Mouse (Mus musculus) embryo, embryonic 10.5 days (tissue): ENCODE results near the gene Col4a3.

Experiments
- DNase-seq: peaks from one replicate; pipeline ENCODE4 v3.0.0-alpha.2; 2015; ENCODE audit warnings: low spot score

The Col4a3 gene

DNA sequence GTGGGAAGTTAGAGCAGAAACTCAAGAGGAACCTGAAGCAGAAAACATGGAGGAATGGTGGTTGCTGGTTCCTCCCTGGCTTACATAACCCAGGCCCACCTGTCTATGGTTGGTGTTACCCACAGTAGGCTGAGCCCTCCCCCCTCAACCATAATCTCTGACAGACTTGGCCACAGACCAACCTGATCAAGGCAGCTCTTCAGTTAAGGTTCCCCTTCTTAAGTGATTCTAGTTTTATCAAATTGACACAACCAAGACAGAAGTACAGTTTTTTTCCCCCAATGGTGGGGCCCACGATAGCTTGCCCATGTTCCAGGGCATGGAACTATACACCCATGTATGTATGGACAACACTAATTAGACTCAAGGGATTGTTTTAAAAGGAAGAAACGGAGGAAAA lies 100.1 kb downstream of the Col4a3 start:
- DNase-seq: no peak

DNA sequence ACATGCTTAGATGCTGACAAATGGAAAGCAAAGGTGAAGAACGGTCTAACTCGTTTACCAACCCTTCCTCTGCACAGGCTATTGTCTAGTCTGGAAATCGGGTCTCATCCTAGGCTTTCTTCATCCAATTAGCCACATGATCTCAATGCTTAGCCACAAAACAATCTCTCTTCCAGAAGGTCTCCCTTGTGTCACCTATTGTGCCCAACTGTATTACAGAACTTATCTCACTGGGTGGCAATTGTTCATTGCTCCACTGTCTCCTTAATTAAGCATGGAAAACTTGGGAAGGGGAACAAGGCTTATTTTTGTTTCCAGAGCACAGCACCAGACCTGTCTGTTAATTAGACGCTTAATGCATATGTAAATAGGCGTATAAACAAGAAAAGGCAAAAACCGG lies 101.2 kb downstream of the Col4a3 start:
- DNase-seq: no peak

DNA sequence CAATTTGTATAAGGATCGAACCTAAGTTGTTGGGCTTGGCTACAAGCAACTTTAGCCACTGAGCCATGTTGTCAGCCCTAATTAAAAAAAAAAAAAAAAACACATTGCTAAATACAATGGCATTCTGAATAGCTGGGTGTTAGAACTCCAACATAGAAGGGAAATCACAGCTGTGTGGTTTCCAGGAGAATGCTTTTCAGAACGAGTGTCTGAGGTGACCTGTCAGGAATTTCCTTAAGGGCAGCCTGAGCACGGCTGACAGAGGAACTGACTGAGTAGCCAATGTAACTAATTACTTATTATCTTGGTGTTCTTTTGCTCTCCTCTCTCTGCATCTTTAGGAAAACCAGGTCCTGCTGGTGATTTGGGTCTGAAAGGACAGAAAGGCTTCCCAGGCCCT lies 109.2 kb downstream of the Col4a3 start:
- no peak for DNase-seq

DNA sequence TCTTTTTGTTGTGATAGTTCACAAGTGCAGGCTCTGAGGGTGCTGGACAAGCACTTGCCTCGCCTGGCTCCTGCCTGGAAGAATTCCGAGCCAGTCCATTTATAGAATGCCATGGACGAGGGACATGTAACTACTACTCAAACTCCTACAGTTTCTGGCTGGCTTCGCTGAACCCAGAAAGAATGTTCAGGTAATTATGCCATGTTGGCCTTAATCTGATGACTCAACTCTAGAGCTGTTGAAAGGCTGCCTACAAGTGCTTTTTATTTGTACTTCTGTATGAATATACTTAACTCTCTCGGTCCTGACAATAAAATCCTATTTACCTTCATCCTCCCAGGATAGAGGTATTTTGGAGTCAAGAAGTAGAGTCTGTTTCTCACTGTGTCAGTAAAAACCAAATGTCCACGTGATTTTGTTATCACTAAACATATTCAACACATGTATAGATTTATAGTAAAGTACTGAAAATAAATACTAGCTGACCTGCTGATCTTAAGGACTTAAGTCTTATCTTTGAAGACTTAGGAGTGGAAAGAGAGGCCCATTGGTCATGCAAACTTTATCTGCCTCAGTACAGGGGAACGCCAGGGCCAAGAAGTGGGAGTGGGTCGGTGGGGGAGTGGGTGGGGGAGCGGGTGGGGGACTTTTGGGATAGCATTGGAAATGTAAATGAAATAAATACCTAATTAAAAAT lies 131.2 kb downstream of the Col4a3 start:
- no peak for DNase-seq

DNA sequence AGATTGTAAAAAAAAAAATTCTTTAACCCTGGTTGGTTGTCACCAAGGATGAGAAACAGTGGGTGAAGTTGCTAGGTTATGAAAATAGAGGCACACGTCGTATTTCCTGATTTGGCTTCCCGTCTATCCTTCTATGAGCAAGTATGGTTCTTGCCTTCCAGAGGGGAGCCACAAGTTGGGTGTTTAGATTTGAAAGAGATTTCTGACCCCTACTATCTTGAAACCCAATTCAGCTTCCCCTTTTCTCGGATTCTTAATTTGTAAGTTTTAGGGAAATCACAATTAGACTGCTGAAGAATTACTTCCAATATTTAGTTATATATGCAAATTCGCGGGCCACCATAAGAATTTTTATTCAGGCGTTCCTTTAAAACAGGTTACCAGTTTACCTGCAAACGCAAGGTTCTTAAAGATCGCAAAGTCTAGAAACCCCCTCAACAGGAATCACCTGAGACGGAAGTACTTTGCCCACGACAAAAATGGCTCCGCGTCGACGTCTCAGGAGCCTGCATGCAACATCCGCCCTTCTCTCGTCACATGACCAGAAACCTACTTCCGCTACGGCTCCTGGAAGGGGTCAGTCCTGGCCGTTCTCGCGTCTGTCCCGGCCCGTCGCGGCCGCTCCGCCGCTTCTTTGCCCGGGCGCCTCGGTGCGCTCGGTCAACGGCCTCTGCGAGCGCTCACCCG lies 137.8 kb downstream of the Col4a3 start, which contains the start of gene Mff:
Gene Mff (plus strand): TSS at position 552 of the 687 bp plus-strand sequence.
- DNase-seq: peak; percentile 97

DNA sequence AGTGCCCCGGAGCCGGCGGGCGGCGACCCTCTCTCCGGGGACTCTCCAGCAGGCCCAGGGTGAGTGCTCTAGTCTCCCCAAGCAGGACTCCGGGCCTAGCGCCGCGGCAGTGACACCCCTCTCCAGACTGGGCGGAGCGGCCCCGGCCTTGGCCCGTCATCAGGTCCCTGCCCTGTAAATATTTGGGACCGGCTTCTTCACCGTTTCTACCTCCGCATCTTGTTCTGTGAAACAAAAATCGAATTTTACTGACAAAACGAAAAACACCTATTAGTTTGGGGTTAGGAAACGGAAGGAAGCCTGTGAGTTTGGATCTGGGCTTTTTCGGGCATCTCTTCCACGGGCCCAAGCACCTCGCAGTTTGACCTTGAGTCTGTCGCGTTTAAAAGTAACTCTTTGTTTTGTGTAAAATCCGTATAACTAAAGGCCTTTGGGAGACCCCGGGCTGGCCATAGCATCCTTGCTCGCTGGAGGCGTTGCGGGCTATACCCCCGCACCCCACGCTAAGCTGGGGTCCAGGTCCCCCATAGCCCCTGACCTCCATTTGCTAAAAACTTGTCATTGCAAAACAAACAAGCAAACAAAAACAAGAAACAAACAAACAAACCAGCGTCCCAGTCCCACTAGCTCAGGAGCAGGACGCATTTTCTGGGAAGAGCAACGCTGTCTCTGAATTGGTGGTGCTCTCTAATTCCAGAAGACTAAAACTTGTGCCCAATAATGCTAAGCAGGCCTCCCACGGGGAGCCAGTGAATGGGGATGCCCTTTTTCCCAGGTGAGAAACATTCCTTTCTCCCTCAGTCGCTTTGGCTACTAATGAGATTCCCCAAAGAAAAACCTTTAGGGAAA lies 138.5 kb downstream of the Col4a3 start:
- peak; percentile 4 for DNase-seq

DNA sequence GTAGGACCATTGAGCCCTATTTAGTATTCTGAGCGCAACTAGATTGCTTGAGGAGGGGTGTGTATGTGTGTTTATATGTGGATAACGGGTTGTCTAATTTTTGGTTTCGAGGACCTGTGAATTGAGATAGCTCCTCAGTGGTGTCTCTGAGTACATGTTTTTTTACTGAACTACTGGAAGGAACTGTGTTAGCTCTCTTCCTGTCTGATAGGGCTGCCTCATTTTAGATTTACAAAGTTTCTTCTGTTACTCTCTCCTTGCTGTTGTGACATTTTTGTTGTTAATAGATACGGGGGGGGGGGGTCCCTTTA lies 139.1 kb downstream of the Col4a3 start:
- DNase-seq: no peak

DNA sequence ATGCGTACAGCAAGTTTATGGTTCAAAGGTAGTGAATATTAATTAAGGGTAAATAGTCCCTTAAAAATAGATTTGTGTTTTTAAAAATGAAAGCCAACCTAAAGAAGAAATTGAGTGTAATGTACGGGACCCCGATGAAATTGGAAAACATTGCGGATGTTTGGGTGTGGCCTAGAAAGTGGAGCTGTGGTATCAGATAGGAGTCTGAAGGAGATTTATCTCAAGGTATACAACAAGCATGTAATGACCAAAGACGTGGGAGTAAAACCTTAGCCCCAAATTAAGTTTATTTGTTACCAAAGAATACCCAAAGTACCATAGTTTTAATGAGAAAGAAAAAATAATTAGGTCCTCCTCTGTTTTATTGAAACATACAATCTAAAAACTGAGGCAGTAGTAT lies 139.8 kb downstream of the Col4a3 start:
- no peak for DNase-seq

DNA sequence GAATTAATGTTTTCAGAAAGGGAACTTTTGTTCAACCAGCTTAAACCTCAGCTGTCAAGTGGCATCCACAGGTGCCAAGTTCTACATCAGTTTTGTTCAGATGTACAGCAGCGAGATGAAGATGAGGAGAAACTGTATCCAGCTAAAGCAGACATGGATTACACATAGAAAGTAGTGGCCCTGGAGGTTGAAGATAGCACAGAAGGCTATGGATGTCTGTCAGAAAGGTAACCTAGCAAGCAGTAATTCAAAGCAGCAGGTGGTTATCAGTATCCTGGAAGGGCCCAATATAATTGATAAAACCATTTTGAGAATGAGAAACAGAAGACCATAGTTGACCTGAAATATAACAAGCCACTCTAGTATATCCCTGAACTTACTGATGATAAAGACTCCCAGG lies 146.6 kb downstream of the Col4a3 start:
- DNase-seq: no peak

DNA sequence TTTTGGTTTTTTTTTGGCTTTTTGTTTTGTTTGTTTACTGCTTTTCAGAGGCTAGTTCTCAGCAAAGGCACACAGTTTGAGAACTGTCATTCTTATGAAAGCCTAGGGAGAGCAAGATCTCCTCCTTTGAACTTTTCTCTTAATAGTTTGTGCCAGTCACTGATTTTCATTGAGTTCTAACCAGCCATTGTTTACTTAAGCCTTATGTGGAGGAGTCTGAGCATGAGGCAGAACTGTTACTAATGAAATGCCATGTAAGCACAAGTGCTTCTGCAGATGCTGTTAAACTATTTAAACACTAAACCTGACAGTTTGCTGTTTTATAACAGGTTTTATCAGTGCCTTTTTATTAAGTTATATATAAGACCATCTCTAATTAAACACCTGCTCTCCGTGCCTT lies 151.3 kb downstream of the Col4a3 start:
- DNase-seq: no peak

DNA sequence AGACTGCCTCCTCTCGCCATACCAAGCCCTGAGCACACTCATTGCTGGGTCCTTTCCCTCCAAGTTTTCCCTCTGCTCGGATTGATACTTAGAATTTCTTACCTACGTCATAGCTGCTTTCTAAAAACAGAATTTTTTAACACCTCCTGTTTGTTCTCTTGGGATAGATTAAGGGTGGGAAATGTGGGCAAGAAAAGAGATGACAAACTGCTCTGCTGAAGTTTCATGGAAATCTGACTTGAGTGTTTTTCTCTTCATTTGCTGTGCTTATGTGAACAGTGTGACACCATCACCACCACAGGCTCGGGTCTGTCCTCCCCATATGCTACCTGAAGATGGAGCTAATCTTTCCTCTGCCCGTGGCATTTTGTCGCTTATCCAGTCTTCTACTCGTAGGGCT lies 154.8 kb downstream of the Col4a3 start:
- DNase-seq: no peak

DNA sequence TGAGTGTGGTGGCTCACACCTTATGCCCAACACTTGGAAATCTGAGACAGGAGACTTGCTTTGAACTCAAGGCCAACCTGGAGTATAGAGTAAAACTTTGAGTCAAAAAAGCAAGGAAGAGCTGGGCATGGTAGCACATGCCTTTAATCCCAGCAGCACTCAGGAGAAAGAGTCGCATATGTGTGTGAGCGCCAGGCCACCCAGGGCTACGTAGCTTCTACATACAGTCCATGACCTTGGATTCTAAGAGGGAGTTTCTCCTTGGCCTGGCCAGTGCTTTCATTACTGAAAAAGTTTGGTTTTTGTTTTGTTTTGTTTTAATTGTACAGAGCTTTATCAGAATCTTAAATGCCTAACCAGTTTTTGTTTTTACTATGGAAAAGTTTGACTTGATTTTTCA lies 157.2 kb downstream of the Col4a3 start:
- no peak for DNase-seq

DNA sequence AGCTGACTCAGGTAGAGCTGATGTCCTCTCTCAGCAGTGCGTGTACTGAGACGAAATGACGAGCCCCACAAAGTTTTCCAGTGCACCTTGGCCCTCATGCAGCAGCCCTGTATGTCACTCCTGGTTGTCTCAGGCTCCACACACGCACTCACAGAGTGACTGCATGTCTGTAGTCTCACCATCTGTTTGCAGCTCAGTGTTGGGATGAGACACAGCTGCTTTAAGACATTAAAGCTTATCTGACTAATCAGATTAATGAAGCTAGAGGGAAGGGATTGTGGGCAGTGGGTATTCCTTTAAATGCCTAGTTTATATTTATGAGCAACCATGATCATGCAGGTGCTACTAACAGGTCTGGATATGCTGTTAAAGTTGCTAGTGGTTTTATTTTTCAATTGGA lies 159.7 kb downstream of the Col4a3 start:
- no peak for DNase-seq

DNA sequence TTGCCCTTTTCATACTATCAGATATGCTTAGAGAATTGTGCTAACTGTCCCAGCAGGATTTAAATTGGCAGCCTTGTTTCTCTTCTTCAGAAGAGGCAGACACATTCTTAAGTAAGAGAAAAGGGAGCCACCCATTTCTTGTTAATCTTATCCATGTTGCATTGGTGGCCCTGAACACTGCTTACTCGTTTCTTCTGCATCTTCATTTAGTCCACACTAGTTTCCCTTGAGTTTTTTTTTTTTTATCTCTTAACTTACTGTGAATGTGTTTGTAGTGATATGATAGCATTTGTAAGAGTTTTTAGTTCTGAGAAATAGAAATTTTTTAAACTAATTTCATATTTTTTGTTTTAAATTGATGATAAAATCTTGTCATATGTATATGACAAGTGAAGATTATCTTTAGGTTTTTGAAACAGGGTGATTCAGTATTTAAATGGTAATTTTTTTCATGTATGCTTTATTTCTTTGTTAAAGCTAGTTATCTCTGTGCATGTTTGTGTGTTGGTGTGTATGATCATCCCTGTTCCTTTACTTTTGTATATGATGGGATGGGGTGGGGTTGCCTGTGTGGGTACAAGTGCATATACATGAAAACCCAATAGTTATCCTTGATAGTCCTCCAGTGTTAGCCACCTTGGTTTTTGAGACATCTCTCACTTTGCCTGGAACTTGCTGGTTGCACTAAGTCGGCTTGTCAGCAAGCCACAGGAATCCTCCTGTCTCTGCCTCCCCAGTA lies 161.2 kb downstream of the Col4a3 start:
- DNase-seq: no peak

DNA sequence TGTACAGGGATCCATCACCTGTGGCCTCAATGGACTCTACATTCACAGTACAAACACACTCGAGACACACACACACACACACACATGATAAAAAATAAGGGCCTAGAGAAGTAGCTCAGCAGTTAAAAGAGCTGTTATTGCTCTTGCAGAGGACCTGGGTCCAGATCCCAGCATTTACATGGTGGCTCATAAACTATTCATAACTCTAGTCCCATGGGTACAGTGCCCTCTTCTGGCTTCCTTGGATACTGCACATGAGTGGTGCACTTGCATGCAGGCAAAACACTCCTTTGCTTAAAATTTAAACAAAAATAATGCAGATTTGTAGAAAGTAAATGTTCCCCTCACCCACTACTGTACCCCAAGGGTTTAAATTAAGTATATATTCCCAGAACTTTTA lies 172.8 kb downstream of the Col4a3 start:
- DNase-seq: peak; percentile 27

DNA sequence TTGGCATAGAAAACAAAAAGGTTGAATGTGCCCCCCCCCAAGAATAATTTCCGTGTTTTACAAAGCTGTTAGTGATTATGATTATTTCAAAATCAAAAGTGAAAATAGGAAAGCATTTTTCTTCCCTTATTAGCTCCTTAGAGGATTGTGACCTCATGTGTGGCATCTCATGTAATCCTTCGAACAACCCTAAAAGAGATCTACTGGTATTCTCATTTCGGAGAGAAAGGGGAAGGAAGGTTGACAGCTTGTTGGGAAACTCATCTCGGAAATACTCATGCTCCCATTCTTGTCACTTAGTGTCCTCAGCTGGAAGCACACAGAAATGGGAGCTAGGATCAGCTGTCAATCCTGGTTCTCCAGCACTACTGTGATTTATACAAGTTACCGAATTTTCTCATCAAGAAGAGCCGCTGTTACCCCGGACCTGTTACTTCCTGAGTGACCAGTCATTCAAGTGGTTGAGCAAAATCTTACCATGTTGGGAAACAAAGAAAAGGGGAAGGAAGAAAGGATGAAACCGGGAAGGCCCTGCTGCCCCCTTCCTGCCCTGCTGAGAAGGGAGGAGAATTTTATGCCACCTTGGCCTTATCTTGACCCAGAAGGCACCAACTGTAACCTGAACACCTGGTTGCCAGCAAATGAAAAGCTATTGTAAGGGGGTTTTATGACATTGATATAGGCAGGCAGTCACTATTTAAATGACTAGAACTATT lies 174.9 kb downstream of the Col4a3 start:
- no peak for DNase-seq

DNA sequence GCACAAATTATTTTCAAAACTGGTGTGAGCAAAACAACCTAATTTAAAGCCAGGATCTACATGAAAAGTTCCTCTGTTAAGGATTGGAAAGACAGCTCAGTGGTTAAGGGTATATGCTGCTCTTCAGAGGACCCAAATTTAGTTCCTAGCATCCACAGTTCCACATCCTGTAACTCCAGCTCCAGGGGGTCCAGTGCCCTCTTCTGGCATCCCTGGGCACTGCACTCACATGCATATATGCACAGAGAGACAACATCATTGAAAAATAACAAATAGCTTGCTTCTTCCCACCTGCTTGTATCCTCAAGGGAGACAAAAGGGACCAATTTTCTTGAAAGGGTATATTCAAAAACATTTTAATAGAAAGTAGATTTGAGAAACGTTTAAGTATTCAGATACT lies 175.6 kb downstream of the Col4a3 start:
- DNase-seq: no peak

DNA sequence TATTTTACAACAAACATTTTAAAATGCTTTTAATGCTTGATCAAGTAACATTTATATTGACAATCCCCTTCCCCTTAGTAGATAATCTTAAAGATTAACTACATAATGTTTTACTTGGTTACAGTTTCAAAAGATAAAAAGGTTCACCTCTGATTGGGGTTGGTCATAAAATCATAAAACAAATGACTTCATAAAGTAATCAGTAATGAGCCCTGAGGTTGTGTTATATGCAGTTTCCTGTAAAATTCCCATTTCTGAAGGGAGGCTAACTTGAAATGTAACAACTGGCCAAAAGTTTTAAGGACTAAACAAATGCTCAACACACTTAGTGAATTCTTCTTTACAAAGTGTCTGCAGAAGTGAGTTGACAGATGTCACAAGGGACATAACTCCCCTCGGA lies 179.5 kb downstream of the Col4a3 start:
- no peak for DNase-seq

DNA sequence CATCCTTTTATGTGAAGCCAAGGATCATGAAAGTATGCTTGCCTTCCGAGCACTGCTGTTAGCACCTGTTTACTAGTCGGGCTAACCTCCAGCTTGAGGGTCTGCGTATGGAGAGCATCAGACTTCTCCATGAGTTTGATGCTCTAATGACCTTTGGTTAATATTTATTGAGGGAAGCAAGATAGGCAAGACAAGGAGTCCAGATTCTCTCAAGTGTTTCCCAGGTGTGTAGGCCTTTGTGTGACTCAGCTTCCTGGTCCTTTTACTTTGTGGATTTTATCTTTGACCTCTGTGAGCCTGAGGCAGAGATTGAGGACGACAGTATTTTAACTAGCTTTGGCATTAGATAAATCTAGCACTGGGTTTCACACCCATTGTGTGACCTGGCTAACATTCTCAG lies 179.9 kb downstream of the Col4a3 start:
- no peak for DNase-seq

DNA sequence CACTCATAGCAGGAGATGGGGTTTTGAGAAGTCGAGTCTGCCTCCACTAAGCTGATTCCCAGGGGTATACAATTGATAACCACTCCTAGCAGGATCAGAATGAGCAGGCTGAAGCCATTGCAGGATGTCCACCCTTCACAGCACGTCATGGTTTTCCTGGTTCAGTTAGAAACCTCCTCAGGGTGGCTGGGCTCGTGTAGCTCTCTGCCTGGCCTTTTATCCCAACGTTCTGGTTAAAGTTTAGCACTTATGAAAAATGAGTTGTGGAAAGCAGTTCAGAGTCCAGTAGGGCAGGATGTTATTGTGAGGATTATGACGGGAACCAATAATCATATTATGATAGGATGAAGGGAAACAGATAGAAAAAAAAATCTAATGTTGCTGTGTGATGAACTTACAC lies 181.5 kb downstream of the Col4a3 start, which contains the start of gene Tm4sf20:
Gene Tm4sf20 (minus strand): TSS at position 193 of the 400 bp plus-strand sequence.
- no peak for DNase-seq

DNA sequence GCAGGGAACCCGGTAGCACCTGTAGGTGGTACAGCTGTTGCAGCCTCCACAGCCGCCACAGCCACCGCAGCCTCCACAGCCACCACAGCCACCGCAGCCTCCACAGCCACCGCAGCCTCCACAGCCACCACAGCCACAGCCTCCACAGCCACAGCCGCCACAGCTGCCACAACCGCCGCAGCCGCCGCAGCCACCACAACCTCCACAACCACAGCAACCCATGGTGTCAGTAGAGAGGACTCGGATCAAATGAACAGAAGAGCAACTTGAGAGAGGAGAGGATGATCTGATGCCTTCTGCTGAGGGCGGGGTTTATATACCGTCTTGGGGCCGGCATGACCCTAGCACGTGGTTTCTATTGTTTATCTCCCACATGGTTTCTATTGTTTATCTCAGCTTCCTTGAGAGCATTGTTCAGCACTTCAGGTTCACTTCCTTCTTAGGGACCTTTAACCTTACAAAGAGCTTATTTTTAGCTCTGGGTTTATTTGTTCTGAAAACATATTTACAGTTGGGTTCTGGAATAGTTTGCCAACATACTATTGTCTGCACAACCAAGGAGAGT lies 184.4 kb downstream of the Col4a3 start, which contains the start of gene Gm47791:
Gene Gm47791 (minus strand): TSS at position 222 of the 565 bp plus-strand sequence.
- no peak for DNase-seq
